Mouse (Mus musculus) MEL (cell line): ENCODE measurements around the gene Gm13691.
"Not testable (repeated sequence)": the region's sequence is repeated elsewhere in the genome, so short reads cannot be mapped to it uniquely, and the experiment has no call there.

Experiments
- CTCF ChIP-seq, 3 experiments: IDR thresholded peaks in 2 of 3; conservative IDR thresholded peaks in 1 of 3; 2 replicates each; pipeline ENCODE4 v1.5.1; 2011 to 2012; ENCODE audit warnings: low read length in 3 of 3, low read depth in 2 of 3, mild to moderate bottlenecking in 2 of 3, improper control_type of control experiment in 1 of 3, inconsistent platforms in 1 of 3, mixed read lengths in 1 of 3, moderate library complexity in 1 of 3; ENCODE audit not compliant: control insufficient read depth in 1 of 3, insufficient read depth in 1 of 3, poor library complexity in 1 of 3, severe bottlenecking in 1 of 3
- EP300 ChIP-seq, 2 experiments: IDR thresholded peaks; 2 replicates each; pipeline ENCODE4 v1.6.1; 2011; ENCODE audit warnings: improper control_type of control experiment in 2 of 2, low read length in 2 of 2, low read depth in 1 of 2, mild to moderate bottlenecking in 1 of 2
- KAT2A ChIP-seq: conservative IDR thresholded peaks from 2 replicates; pipeline ENCODE4 v1.6.1; 2012; ENCODE audit warnings: low read depth, low read length, improper control_type of control experiment, inconsistent platforms
- MAX ChIP-seq: IDR thresholded peaks from 2 replicates; pipeline ENCODE4 v1.6.1; 2011; ENCODE audit warnings: low read length, improper control_type of control experiment
- MAZ ChIP-seq: IDR thresholded peaks from 2 replicates; pipeline ENCODE4 v1.6.1; 2012; ENCODE audit warnings: low read depth, mild to moderate bottlenecking, inconsistent platforms, low read length, improper control_type of control experiment
- POLR2A ChIP-seq, 2 experiments: IDR thresholded peaks; 2 replicates each; pipeline ENCODE4 v1.6.1; 2011 to 2012; ENCODE audit warnings: low read length in 2 of 2, mild to moderate bottlenecking in 2 of 2, control low read depth in 1 of 2, improper control_type of control experiment in 1 of 2, low read depth in 1 of 2, moderate library complexity in 1 of 2; ENCODE audit not compliant: control insufficient read depth in 1 of 2, insufficient read depth in 1 of 2, poor library complexity in 1 of 2
- RAD21 ChIP-seq: IDR thresholded peaks from 2 replicates; pipeline ENCODE4 v1.6.1; 2011; ENCODE audit warnings: mild to moderate bottlenecking, low read depth, low read length, improper control_type of control experiment
- SIN3A ChIP-seq: IDR thresholded peaks from 2 replicates; pipeline ENCODE4 v1.6.1; 2012; ENCODE audit warnings: low read length, improper control_type of control experiment, inconsistent platforms
- TCF12 ChIP-seq: IDR thresholded peaks from 2 replicates; pipeline ENCODE4 v1.6.1; 2014; ENCODE audit warnings: low read depth, mild to moderate bottlenecking, inconsistent platforms, low read length, improper control_type of control experiment, moderate library complexity
- UBTF ChIP-seq: IDR thresholded peaks from 2 replicates; pipeline ENCODE4 v1.6.1; 2012; ENCODE audit warnings: low read depth, mild to moderate bottlenecking, inconsistent platforms, low read length, improper control_type of control experiment, moderate library complexity, borderline replicate concordance; ENCODE audit not compliant: insufficient read depth
- USF1 ChIP-seq: IDR thresholded peaks from 2 replicates; pipeline ENCODE4 v1.6.1; 2014; ENCODE audit warnings: low read depth, mild to moderate bottlenecking, inconsistent platforms, low read length, improper control_type of control experiment, moderate library complexity

- TF ChIP-seq MAX; USF1; CTCF (IDR thresholded peaks at IDR 0.05 in 2 of 3, conservative IDR thresholded peaks at IDR 0.05 in 1 of 3; ENCODE audit: control insufficient read depth in 1 of 3, insufficient read depth in 1 of 3, low read depth in 2 of 3, low read length in 3 of 3, poor library complexity in 1 of 3, severe bottlenecking in 1 of 3); UBTF; POLR2A (IDR thresholded peaks at IDR 0.05; ENCODE audit: control insufficient read depth in 1 of 2, insufficient read depth in 1 of 2, low read depth in 1 of 2, low read length in 2 of 2, poor library complexity in 1 of 2); TCF12; EP300 (IDR thresholded peaks at IDR 0.05; ENCODE audit: low read depth in 1 of 2, low read length in 2 of 2); RAD21; KAT2A; SIN3A; MAZ: not testable (repeated sequence)
Measured at GRCm38 (mm10) chr2:84037943-84038342, 47.6 kb downstream of the Gm13691 start.
